Mouse (Mus musculus): ENCODE measurements at regions not wholly inside any gene's neighbourhood (a gene's known extent, or its start where the extent isn't known, plus 50 kb on each side); places are given as distances from the start of the nearest gene placed in this dataset.

DNA sequence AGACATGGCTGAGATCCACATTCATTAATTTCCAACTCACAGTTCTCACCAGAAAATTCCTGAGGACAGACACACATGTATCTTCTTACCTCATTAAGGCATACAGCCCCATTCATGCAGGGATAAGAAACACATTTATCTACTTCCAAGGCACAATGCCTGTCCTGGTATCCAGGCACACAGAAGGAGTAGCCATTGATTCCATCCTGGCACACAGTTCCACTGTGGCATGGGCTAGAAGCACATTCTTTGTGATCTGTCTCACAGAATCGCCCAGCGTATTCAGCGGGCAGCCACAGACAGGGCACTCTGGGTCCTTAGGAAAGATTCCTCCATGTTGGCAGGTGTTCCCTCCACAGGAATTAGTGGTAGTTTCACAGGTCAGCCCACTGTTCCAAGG, 167.2 kb upstream of the Adgrb3 start:
- Histone ChIP-seq H3K4me2 (replicated peaks) (no peak overlapping the region), H3K4me1 (replicated peaks; ENCODE audit: control insufficient read depth, insufficient read depth, low read length) (no peaks in the 10 kb centered on the region), H3K9me3 (ENCODE audit: control insufficient read depth, low read length) (no peaks in the 10 kb centered on the region), H3K4me3 (replicated peaks; ENCODE audit: low read length) (no peak overlapping the region), H3K27me3 (ENCODE audit: control insufficient read depth, insufficient read depth, low read length) (no peaks in the 10 kb centered on the region), H3K27ac (no peak overlapping the region), H3K9ac (no peak overlapping the region), H3K36me3 (replicated peaks; ENCODE audit: control insufficient read depth, insufficient read depth) (no peaks in the 10 kb centered on the region)
- WGBS = 73% methylated on average over 3 of the region's 3 CpGs
- peak; percentile 82 for ATAC-seq (ENCODE audit: low FRiP score)
- DNase-seq (ENCODE audit: low spot score) = no peak
